Mouse (Mus musculus): ENCODE measurements at regions not wholly inside any gene's neighbourhood (a gene's known extent, or its start where the extent isn't known, plus 50 kb on each side); places are given as distances from the start of the nearest gene placed in this dataset.

DNA sequence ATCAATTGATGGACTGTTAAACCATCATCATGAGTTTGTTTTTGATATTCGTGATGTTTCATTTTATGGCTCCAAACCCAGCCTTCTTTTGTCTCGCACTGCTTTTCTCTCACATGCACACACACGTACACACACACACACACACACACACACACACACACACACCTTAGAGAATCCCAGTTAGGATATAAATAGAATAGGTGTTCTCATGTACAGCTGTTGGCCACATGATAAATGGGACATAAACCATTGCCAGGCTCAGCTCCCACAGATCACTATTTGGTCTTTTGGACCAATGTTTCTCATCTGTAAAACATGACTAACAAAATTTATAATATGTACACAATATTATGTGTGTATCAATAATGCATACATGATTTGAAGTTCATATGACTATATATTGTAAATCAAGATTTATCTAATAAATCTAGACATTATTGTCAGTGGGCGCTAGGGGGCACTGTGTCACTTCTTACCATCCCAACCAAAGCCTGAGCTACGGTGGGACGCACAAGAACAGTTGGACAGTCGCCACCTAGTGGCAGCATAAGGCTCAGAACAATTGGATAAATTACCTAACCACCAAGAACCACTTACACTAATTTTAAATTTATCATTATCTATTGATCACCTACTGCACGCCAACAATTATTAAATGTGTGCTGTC lies 151.9 kb upstream of the Rag2 start:
- peak; percentile 84; the same call in 1 of the 2 replicates for TF ChIP-seq CTCF (IDR thresholded peaks at IDR 0.05; ENCODE audit: control insufficient read depth, insufficient read depth, insufficient replicate concordance, low read depth, low read length)
- TF ChIP-seq POLR2A (IDR thresholded peaks at IDR 0.05; ENCODE audit: control insufficient read depth, low read depth, low read length), result no peak

Measured in testis, adult 2 months (tissue).